Mouse (Mus musculus) bone marrow macrophage, adult 2 months (primary cell): ENCODE measurements around the gene Mta3.

Source experiments
- CTCF ChIP-seq: IDR thresholded peaks from 2 replicates; pipeline ENCODE4 v1.5.1; 2012; ENCODE audit warnings: low read depth, mild to moderate bottlenecking, low read length, moderate library complexity
- POLR2A ChIP-seq: IDR thresholded peaks from 2 replicates; pipeline ENCODE4 v1.6.1; 2012; ENCODE audit warnings: mild to moderate bottlenecking, low read depth, low read length, borderline replicate concordance

GRCm38 (mm10) chr17:83767064-83767463 lies 61.1 kb downstream of the Mta3 start:
- TF ChIP-seq CTCF (no peak), POLR2A (no peak)
